Mouse (Mus musculus): ENCODE results near the gene Ank2.

Gene Ank2

GRCm38 (mm10) chr3:126996721-126997120, 502.4 kb downstream of the Ank2 start:
- DNase-seq (ENCODE audit: extremely low spot score, low read depth, low spot score): no peak

- DNase-seq (ENCODE audit: extremely low spot score, low read depth, low spot score): no peak
Observed at GRCm38 (mm10) chr3:126995970-126996369, 503.2 kb downstream of the Ank2 start.

- DNase-seq (ENCODE audit: extremely low spot score, low read depth, low spot score): no peak
Observed at GRCm38 (mm10) chr3:126994149-126994548, 505.0 kb downstream of the Ank2 start.

- DNase-seq (ENCODE audit: extremely low spot score, low read depth, low spot score): no peak
Observed at GRCm38 (mm10) chr3:126989936-126990335, 509.2 kb downstream of the Ank2 start.

GRCm38 (mm10) chr3:126986687-126987086, 512.5 kb downstream of the Ank2 start:
- DNase-seq (ENCODE audit: extremely low spot score, low read depth, low spot score): no peak

- DNase-seq (ENCODE audit: extremely low spot score, low read depth, low spot score): no peak
Observed at GRCm38 (mm10) chr3:126982814-126983213, 516.3 kb downstream of the Ank2 start.

GRCm38 (mm10) chr3:126981163-126981562, 518.0 kb downstream of the Ank2 start:
- DNase-seq (ENCODE audit: extremely low spot score, low read depth, low spot score): no peak

GRCm38 (mm10) chr3:126979635-126980034, 519.5 kb downstream of the Ank2 start:
- no peak for DNase-seq (ENCODE audit: extremely low spot score, low read depth, low spot score)

GRCm38 (mm10) chr3:126978768-126979410, 520.3 kb downstream of the Ank2 start:
- no peak for DNase-seq (ENCODE audit: extremely low spot score, low read depth, low spot score)

GRCm38 (mm10) chr3:126977399-126977798, 521.8 kb downstream of the Ank2 start:
- DNase-seq (ENCODE audit: extremely low spot score, low read depth, low spot score): no peak

GRCm38 (mm10) chr3:126976793-126977192, 522.4 kb downstream of the Ank2 start:
- no peak for DNase-seq (ENCODE audit: extremely low spot score, low read depth, low spot score)

- no peak for DNase-seq (ENCODE audit: extremely low spot score, low read depth, low spot score)
Observed at GRCm38 (mm10) chr3:126975409-126975808, 523.7 kb downstream of the Ank2 start.

- DNase-seq (ENCODE audit: extremely low spot score, low read depth, low spot score): no peak
Observed at GRCm38 (mm10) chr3:126973551-126973950, 525.6 kb downstream of the Ank2 start.

GRCm38 (mm10) chr3:126971531-126971930, 527.6 kb downstream of the Ank2 start:
- DNase-seq (ENCODE audit: extremely low spot score, low read depth, low spot score): no peak

GRCm38 (mm10) chr3:126968721-126969120, 530.4 kb downstream of the Ank2 start:
- no peak for DNase-seq (ENCODE audit: extremely low spot score, low read depth, low spot score)

- DNase-seq (ENCODE audit: extremely low spot score, low read depth, low spot score): no peak
Observed at GRCm38 (mm10) chr3:126965767-126966166, 533.4 kb downstream of the Ank2 start.

GRCm38 (mm10) chr3:126962326-126962725, 536.8 kb downstream of the Ank2 start:
- DNase-seq (ENCODE audit: extremely low spot score, low read depth, low spot score): no peak

GRCm38 (mm10) chr3:126952698-126953097, 546.5 kb downstream of the Ank2 start:
- DNase-seq (ENCODE audit: extremely low spot score, low read depth, low spot score): no peak

- no peak for DNase-seq (ENCODE audit: extremely low spot score, low read depth, low spot score)
Observed at GRCm38 (mm10) chr3:126946591-126946990, 552.6 kb downstream of the Ank2 start.

- DNase-seq (ENCODE audit: extremely low spot score, low read depth, low spot score): no peak
Observed at GRCm38 (mm10) chr3:126944838-126945237, 554.3 kb downstream of the Ank2 start.

GRCm38 (mm10) chr3:126944081-126944480, 555.1 kb downstream of the Ank2 start:
- DNase-seq (ENCODE audit: extremely low spot score, low read depth, low spot score): no peak

GRCm38 (mm10) chr3:126940452-126940851, 558.7 kb downstream of the Ank2 start:
- no peak for DNase-seq (ENCODE audit: extremely low spot score, low read depth, low spot score)

GRCm38 (mm10) chr3:126931884-126932506, 567.2 kb downstream of the Ank2 start:
- DNase-seq (ENCODE audit: extremely low spot score, low read depth, low spot score): no peak
